In the genomic region with DNA sequence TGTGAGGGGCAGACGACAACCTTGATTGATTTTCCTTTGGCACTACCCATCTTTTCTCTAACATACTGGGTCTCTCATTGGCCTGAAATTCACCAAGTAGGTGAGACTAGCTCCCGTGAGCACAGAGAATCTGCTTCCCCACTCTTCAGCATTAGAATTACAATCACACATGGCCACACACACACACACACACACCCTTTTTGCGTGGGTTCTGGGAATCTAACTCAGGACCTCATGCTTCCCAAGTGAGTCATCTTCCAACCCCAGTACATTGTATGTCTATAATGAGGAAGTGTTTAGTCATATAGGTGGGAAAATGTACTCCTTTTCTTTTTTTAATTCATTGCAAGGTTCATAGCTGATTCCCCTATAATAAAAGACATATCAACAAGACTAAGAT, we compare ENCODE assay signal across 28 mouse cellular contexts. TPM values are rescaled to one million over a fixed set of nuclear protein-coding genes. Genes with fewer than 3 reads are reported as not detected.
A peak's percentile ranks its signal among the peaks of the same experiment; 100 is the strongest.
DNase-seq lines count a peak whose midpoint lies in the region; ATAC-seq lines count a peak whose summit lies in the region.
"Had no signal": no experiment of that assay in that cellular context is flagged by ENCODE, and none has a peak within 500 bp of the region (broad histone marks: within the 10 kb centered on the region; RNA-seq: fewer than 3 reads in every experiment).

No protein-coding gene starts in this region.

- peak; percentile 71 for ATAC-seq in frontal cortex, adult (ENCODE audit: low TSS enrichment)
- no peak for ATAC-seq in liver, embryonic 11.5 days (replicated peaks; ENCODE audit: low FRiP score)
- ATAC-seq: activated CD4-positive, CD25-positive, alpha-beta regulatory T cell, adult 4 months; forebrain, embryonic 16.5 days had no signal

- H3K9ac ChIP-seq in liver, embryonic 11.5 days (ENCODE audit: low read depth, low read length): no peak overlapping the region
- H3K9ac ChIP-seq: heart, embryonic 13.5 days; hindbrain, embryonic 13.5 days; limb, embryonic 13.5 days; liver, embryonic 13.5 days had no signal

- H3K4me3 ChIP-seq in liver, embryonic 11.5 days (ENCODE audit: low read depth, low read length): no peak overlapping the region
- H3K4me3 ChIP-seq: embryonic facial prominence, embryonic 10.5 days; forebrain, embryonic 10.5 days; heart, embryonic 13.5 days; hindbrain, embryonic 13.5 days; left cerebral cortex, adult 2 months; limb, embryonic 13.5 days; liver, embryonic 13.5 days had no signal

- H3K4me1 ChIP-seq in liver, embryonic 11.5 days (replicated peaks; ENCODE audit: control insufficient read depth, insufficient read depth, low read length): no peaks in the 10 kb centered on the region
- H3K4me1 ChIP-seq: embryonic facial prominence, embryonic 10.5 days; forebrain, embryonic 10.5 days; hindbrain, embryonic 13.5 days; limb, embryonic 13.5 days had no signal

- no peak for DNase-seq in frontal cortex, postnatal 25 days (ENCODE audit: low spot score in 2 of 2)
- DNase-seq in right cerebral cortex, adult 18-20 months: peak; percentile 72
- no peak for DNase-seq in right cerebral cortex, postnatal 4 days
- DNase-seq in brain, adult 2 months (ENCODE audit: low read depth, low spot score): peak; percentile 85
- DNase-seq in telencephalon, adult 2 months (ENCODE audit: low read depth, low spot score): peak; percentile 70
- no peak for DNase-seq in c-Kit-positive CD71-positive TER-119-positive erythroid progenitor cells, embryonic 14.5 days (ENCODE audit: low spot score)
- no peak for DNase-seq in liver, embryonic 11.5 days (ENCODE audit: low spot score)
- DNase-seq: adrenal gland, adult 8-10 months; cerebellum, adult 9-11 months; gastrocnemius, postnatal 10 days; heart, adult 18-20 months; kidney, adult 11 months; layer of hippocampus, adult 9-11 months; liver, embryonic 13.5 days; lung, adult 2 months; lung, postnatal 14 days; thymus, adult 2 months had no signal

- no peaks in the 10 kb centered on the region for H3K27me3 ChIP-seq in liver, embryonic 11.5 days (replicated peaks; ENCODE audit: control insufficient read depth, insufficient read depth, low read length)
- H3K27me3 ChIP-seq: heart, embryonic 13.5 days; hindbrain, embryonic 13.5 days; limb, embryonic 13.5 days; liver, embryonic 13.5 days had no signal

- no peak overlapping the region for H3K4me2 ChIP-seq in liver, embryonic 11.5 days
- H3K4me2 ChIP-seq: heart, embryonic 13.5 days; hindbrain, embryonic 13.5 days; limb, embryonic 13.5 days; liver, embryonic 13.5 days; midbrain, embryonic 11.5 days had no signal

- 0 out of 2 replicates have a peak, but pooled peaks cover 2% of the 10 kb centered on the region for H3K36me3 ChIP-seq in liver, embryonic 11.5 days (ENCODE audit: control insufficient read depth, insufficient read depth, low read length)
- H3K36me3 ChIP-seq: embryonic facial prominence, embryonic 10.5 days; forebrain, embryonic 10.5 days had no signal

- no peaks in the 10 kb centered on the region for H3K9me3 ChIP-seq in liver, embryonic 11.5 days (ENCODE audit: control insufficient read depth, low read length)
- H3K9me3 ChIP-seq: embryonic facial prominence, embryonic 10.5 days; forebrain, embryonic 10.5 days; heart, embryonic 13.5 days; hindbrain, embryonic 13.5 days; limb, embryonic 13.5 days; liver, embryonic 13.5 days had no signal

- no peak overlapping the region for H3K27ac ChIP-seq in liver, embryonic 11.5 days (ENCODE audit: low read depth, low read length)
- H3K27ac ChIP-seq: embryonic facial prominence, embryonic 10.5 days; forebrain, embryonic 10.5 days; heart, embryonic 13.5 days; hindbrain, embryonic 13.5 days; kidney, postnatal 0 days; left cerebral cortex, adult 2 months; limb, embryonic 13.5 days; liver, embryonic 13.5 days had no signal

- WGBS in liver, embryonic 11.5 days: 83% methylated on average over 3 of the region's 3 CpGs

RNA-seq across cellular contexts. Expression of gene Bbs10, which starts 41.1 kb away (rescaled TPM):
- 3.1 and 4.3 TPM in 2 replicates for polyA plus RNA-seq in liver, embryonic 11.5 days (2014; fragmentation: Nextera tagmentation; extraction: Ambion mirVana)

Comparison
In these comparisons a context has a peak if more than half of its experiments do, and no peak if none do; other contexts are left out.
1. DNase-seq: peak in right cerebral cortex, adult 18-20 months (single experiment), brain, adult 2 months (single experiment) and telencephalon, adult 2 months (single experiment); none in frontal cortex, postnatal 25 days (0 of 2), right cerebral cortex, postnatal 4 days (single experiment), c-Kit-positive CD71-positive TER-119-positive erythroid progenitor cells, embryonic 14.5 days (single experiment) and liver, embryonic 11.5 days (single experiment).